Mouse (Mus musculus) layer of hippocampus, postnatal 14 days (tissue): ENCODE results near the gene E130311K13Rik. TPM values are rescaled to one million over a fixed set of nuclear protein-coding genes. Genes with fewer than 3 reads are reported as not detected.

ENCODE experiments used
- DNase-seq, 2 experiments: peaks; one replicate each; pipeline ENCODE4 v3.0.0; 2021 to 2022; ENCODE audit warnings: low spot score in 2 of 2, mixed read lengths in 1 of 2
- long read RNA-seq, 2 experiments: library from polyadenylated mRNA; stranded (forward); transcript quantifications; one replicate each; pipeline ENCODE4 v2.0.0; 2021
- total RNA-seq, 2 experiments: library from RNA; stranded (reverse); gene quantifications; 2 replicates each; pipeline ENCODE4 v1.2.3; 2021

Gene E130311K13Rik
- 10 to 100 TPM; 11.7 to 12.5 TPM for total RNA-seq
- long read RNA-seq, experiment 1, transcript E130311K13Rik-201 (5 exons, 1,640 nt): major isoform, 18 of 19 reads
- long read RNA-seq, experiment 1, partial matches to known transcripts: 1 of 19 reads
- long read RNA-seq, experiment 1, other reads (novel, unspliced or antisense): 0 of 19 reads
- long read RNA-seq, experiment 2, transcript E130311K13Rik-201 (5 exons, 1,640 nt): major isoform, 15 of 21 reads
- long read RNA-seq, experiment 2, partial matches to known transcripts: 0 of 21 reads
- long read RNA-seq, experiment 2, other reads (novel, unspliced or antisense): 6 of 21 reads

DNA sequence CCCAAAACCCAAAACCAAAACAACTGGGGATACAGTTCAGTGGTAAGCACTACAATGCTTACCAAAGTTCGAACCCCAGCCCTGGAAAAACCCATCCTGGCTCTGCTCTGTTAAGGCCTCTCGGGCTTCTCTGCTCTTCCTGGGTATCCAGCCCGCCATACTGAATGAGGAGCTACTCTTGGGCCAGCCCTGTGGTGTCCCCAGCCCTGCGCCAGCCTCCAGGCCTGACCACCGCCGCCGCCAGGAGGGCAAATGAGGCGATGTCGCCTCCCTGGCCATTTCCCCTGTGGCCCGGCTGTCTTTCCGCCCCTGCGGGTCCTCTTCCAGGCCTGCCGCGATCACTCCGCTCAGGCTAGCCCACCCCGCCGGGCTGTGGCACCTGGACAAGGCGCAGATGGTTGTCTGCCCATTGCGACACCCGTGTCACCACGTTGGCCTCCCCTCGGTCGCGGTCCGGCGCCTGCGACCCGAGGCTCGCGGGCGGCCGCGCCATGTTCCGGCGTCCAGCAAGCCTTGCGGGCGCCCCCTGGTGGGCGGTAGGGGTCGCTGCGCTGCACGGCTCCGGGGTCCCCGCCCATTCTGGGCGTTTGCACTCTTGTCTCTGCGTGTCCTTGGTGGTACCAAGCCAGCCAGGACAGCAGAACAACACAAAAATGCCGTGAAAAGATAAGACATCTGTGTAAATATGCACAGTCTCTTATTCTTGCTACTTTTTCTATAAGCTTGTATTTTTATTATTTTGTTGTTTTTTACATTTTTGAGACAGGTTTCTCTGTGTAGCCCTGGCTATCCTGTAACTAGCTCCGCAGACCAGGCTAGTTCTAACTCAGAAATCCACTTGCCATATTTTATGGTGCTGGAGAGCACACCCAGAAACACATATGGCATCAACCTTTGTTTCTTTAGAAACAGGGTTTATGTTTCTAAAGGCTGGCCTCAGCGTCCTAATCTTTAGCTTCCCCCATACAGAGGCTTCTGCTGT, at the start of gene E130311K13Rik:
Gene E130311K13Rik (minus strand): TSS at position 595 of the 982 bp plus-strand sequence.
- peak; percentile 88 to 90 for DNase-seq

DNA sequence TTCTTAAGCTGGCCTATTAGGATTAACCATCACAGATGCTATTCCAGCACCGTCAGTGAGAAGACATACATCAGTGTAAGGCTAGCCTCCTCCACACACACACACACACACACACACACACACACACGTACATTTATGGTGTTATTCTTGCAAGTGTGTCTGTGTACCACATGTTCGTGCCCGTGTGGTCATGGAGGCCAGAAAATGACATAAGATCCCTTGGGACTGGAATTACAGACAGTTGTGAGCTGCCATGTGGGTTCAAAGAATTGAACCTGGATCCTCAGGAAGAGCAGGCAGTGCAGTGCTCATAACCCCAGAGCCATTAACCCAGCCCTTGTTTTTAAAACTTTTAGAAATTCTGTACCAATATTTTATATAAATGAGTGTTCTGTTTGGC, 48.6 kb upstream of the E130311K13Rik start:
- DNase-seq: no peak

DNA sequence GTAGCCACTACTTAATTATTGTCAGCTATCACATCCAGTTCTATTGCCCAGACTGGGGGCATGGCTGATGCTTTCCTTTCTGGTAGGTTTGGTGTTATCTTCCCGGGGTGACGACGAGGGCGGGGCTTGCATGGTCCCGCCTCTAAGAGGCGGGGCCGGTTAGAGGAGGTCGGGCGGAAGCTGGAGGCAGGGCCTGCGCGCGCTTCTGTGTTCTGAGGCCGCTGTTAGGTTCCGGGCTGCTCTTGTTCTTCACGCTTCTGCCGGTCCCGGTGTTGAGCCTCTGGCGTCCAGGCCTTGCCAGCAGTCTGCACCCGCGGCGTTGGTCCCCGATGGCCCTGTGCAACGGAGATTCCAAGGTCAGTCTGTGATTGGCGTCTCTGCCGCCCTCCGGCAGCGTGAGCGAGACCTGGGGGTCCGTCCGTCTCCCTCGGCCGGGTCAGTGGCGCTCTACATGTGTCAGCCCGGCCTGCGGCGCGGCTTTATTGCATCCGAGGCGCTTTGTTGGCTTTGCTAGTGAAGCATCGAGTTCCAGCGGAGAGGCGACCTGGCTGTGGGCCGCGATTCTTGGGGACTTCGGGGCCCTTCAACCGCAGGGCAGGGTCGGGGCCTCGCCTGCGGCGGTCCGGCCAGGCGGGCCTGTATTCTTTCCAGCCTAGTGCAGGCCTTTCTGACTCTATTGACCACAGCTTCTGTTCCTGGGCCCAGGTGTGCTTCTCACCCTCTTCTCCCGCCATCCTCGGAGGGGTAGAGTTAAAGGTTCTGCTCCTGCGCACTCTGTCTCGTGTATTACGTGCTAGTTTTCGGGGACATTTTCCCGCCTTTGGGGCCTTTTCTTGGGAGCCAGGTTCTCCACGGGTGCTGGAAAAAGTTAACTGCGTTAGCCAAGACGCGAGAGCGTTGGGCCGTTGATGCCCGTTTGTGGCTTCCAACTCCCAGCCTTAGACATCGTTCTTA, 47.0 kb upstream of the E130311K13Rik start, which contains the start of gene Gmps:
Gene Gmps (plus strand): TSS at position 152 of the 954 bp plus-strand sequence.
- peak; percentile 90 to 92 for DNase-seq

DNA sequence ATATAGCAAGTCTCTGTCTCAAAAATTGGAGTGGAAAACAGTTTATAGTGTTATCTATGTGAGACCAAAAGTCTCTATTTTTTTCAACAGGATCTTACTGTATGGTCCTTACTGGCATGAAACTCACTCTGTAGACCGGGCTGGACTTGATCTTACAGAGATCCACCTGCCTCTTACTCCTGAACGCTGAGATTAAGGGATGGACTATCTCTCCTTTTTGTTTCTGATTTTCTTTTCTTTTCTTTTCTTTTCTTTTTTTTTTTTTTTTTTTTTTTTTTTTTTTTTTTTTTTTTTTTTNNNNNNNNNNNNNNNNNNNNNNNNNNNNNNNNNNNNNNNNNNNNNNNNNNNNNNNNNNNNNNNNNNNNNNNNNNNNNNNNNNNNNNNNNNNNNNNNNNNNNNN, 36.7 kb upstream of the E130311K13Rik start:
- no peak for DNase-seq

DNA sequence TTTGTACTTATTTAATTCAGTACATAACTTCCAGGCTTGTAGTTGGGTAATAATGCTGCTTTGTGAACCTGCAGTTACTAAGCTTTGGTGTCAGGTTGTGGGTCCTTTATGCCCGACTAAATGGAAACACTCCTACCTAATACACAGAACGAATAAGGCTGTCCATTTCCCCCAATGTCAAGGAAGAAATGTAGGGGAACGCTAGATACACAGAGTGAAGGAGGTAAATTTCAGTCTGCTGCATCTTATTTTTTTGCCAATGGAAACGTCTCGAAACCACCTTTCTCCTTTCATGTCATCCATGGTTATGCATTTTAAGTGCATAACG, 35.6 kb upstream of the E130311K13Rik start:
- DNase-seq: no peak

DNA sequence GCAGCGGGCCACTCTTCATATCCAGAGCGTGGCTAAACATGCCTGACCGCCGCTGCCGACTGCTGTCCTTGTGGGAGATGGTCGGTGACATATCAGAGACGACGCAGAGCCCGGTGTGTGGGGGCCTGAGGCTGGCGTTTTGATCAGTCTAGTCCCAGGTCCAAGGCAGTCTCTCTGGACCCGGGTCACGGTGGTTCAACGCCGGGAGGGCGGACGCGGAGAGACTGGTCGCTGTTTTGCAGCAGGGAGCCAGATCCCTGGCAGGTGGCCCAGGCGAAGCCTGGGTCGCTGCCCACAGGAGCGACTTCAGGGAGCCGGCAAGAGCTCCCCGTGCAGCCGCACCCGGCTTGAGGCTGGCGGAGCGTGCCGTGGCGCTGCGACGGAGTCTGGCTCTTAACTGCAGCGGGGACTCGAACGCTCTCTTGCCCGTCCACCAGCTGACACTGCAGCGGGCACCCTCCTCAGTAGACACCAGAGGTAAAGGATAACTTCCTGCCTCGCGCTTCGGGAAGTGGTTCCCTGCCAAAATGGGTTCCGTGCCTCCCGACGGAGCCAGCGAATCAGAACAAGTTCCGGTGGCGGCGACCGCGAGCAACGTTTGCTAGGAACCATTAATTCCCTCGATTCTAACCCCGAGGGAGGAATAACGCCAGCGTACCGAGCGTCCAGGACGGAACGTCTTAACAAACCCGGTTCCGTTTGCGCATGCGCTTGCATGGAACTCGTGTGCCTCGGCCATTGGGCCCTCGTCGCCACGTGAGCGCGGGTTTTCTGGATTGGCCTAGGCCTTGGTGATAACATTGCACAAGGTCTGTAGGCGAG, 35.0 kb upstream of the E130311K13Rik start, which contains the start of gene Slc33a1:
Gene Slc33a1 (minus strand): TSS at position 669 of the 822 bp plus-strand sequence.
- peak; percentile 100 for DNase-seq

DNA sequence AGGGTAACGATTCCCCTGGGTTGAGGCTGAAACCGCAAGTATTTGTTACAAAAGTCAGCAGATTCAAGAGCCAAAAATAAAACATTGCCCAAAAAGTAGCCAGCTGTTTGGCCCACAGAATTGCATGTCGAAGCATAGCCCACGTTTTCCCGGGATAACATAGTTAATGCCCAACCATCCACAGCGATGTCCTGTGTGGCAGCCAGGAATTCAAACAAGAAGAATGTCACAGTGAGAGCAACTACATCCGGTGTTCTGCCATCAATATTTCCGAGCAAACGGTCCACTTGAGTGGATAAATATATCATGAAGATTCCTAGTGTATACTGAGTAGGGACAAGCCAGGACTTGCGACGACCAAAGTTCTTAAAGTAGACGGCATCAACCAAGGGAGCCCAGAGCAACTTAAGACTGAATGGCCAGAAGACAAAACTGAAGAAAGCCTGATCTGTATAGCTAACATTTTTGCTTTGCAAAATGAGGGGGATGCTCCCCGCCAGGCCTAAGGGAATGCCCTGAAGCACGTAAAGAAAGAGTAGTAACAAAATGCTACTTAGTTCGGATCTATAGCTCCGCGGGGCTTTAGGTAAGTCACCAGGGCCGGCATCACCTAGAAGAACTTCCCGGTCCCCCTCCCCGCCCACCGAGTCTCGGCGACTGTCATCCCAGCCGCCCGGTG, 34.3 kb upstream of the E130311K13Rik start:
- DNase-seq: peak; percentile 7 to 18

DNA sequence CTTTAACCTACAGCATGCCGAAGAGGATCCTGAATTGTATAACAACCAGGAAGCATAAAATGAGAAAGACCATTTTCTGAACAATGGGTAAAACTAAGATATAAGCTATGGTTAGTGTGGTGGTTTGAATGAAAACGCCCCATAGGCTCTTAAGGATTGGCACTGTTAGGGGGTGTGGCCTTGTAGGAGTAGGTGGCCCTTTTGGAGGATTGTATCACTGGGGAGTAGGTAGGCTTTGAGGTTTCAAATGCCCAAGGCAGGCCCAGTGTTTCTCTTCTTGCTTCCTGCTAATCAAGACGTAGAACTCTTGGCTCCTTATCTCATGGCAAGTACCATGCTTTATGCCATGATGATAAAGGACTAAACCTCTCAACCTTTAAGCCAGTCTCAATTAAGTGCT, 20.6 kb upstream of the E130311K13Rik start:
- no peak for DNase-seq

DNA sequence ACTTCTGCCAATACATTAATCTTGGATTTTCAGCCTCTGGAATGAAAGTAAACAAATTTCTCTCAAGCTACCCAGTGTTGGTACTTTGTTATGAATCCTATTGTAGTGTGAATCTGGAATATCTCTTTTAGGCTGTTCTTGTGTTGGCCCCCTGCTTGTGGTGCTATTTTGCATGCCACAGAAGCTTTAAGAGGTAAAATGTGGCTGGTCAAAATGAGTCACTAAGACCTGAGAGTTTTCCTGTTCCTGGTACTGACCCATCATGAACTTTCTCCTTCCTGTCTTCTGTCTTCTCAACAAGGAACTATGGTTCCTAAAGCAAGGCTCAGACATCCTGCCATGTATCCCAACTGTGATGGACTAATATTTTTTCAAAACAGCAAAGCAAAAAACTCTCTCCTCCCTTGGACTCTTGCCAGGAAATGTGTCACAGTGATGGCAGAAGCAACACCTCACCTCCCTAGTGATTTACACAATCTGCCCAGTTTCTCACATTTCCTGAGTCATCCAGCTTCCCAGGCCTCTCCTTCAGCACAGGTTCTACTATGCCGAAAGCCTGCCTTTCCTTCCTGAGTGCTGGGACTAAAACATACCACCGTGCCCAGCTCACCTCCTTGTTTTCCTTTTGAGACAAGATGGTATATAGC, 12.1 kb upstream of the E130311K13Rik start:
- DNase-seq: peak in 1 of 2 experiments; percentile 29

DNA sequence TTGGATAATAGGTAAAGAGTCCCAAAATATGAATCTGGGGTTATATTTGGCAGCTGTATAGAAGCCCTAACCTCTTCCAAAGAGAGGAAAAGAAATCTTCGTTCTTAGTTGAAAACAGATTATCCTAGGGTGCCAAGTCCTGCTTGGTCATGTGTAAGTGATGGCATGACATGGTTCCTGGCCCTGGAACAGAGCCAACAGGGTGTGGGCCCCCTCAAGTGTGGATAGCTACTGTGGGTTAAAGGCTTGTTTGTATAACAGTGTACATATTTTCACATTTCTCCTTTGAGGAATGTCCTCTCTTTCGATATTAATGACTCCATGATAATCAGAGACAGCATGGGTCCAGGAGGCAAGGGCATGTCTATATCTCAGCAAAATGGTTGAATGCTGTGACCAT, 9.7 kb upstream of the E130311K13Rik start:
- DNase-seq: no peak

DNA sequence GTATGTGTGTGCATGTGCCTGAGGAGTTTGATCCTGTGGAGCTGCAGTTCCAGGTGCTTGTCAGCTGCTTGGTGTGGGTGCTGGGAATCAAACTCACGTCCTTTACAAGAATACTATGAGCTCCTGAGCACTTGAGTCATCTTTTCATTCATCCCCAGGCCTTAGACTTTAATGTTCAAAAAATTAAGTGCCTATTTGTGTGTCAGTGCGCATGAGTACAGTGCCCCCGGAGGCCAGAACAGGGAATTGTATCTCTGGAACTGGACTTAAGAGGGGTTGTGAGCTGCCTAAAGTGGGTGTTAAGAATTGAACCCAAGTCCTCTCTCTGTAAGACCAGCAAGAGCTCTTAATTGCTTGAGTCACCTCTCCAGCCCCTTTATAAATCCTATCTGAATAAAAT, 9.6 kb downstream of the E130311K13Rik start:
- no peak for DNase-seq

DNA sequence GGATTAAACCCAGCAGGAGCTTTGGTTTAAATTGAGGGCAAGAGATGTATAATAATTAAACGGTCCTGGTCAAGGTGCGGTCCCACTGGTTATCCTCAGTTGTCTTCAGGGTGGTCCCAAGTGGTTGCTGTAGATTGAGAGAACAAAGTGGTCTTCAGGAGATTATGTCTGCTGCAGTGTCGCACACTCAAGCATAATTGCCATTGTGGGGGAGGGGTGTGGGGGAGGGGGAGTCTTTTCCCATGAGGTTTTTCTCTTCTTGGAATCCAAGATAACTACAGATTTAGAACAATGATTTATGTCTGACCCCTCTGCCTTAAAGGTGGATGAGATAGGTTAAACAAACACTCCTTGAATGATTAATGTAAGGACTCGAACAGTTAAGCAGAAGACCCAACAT, 19.0 kb downstream of the E130311K13Rik start:
- no peak for DNase-seq

DNA sequence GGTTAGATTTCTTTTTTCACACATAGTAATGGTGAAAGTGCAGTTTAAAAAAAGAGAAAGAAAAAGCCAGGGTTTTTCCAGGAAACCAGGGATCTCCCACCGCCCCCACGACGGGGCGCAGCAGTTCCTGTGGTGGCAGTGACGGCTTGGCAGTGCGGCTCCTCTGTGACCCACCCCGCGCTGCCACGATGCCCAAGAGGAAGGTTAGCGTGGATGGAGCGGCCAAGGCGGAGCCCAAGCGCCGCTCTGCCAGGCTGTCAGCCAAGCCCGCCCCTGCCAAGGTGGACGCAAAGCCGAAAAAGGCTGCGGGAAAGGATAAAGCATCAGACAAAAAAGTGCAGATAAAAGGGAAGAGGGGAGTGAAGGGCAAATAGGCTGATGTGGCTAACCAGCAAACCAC, 24.0 kb downstream of the E130311K13Rik start:
- no peak for DNase-seq

DNA sequence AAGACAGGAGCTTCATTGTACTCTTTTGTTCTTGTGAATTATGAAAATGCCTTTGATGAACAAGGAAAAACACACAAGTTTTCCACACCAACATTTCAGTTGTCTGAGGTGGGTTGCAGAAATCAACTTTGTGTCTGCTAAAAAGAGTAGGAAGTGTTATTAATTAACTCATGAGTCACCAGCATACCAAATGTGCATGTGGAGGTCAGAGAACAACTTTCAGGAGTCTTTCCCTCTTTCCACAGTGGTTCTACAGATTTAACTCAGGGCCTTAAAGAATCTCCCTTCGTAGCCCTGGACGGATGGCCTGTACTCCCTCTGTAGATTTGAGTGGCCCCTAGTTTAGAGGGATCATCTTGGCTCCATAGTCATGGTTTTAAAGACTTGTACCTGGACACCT, 25.1 kb downstream of the E130311K13Rik start:
- DNase-seq: no peak

DNA sequence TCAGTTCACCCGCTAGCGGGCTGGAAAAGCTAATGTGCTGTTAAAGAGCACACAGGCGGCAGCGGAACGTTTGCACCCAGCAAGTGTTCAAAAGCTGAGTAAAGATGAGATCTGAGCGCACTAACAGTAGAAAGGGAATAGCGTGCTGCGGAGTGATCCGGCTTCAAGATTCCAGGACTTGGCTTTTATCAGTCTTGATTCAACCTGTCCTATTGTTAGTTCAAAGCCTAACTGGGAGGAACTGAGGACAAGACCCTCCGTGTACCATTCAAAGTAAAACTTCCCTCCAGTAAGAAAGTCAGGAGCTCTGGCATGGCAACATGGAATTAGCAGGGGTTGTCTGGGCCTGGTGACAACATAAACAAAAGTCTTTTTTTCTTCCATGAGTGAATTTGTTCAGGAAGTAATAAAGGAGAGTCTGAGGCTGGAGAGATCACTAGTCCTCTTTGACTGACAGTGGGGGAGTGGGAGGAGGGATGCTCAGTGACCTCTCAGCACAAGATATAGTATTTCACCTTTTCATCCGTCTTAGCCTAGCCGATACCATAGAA, 29.2 kb downstream of the E130311K13Rik start:
- DNase-seq: peak; percentile 12 to 29

DNA sequence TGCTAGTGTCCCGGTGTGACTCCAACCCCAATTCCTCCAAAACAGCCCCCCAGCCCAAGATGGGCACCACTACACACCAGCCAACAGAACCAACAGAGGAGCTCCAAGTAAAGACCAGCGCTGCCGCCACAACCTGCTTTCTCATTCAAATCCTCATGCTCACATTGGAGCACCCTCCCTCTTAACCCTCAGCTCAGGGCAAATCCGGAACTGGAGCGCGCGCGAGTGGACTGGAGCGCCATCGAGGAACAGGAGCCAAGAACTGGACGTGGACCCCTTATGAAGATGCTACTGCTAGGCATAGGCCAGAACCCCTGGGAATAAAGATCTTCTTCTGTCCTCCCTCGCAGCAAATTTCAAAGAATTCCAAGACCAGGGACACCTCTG, 30.0 kb downstream of the E130311K13Rik start, which contains the start of gene Plch1:
Gene Plch1 (minus strand): TSS at position 164 of the 387 bp plus-strand sequence.
- peak; percentile 38 to 43 for DNase-seq

DNA sequence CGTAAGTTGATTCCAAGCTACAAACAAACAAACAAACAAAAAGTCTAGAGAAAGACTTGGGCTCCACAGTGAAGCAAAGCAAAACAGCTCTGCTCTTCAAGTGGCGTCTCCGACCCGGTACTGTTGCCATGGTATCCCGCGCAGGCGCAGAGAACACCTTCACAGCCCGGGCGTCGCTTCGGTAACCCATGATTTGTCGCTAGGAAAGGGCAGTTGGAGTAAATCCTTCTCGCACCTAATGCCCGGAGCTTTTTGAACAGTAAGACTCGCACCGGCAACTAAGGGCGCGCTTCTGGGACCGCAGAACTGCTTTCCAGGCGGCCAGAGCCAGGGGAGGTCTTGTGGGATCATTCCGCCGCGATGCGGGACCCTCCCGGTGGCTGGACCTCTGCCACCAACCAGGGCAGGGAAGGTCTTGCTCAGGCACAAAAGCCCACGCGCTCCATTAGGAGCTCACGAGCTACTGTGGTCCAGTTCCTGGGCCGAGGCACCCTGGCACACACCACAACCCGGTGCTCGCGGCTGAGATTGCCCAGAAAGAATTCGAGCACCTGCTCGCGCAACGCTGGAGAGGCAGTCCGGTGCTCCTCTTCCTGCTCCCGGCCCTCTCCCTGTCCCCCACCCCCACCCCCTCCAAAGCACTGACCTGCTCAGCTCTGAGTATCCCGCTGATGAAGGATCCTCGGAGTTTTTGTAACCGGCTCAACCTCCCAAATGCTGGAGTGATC, 30.5 kb downstream of the E130311K13Rik start:
- peak; percentile 79 to 89 for DNase-seq

DNA sequence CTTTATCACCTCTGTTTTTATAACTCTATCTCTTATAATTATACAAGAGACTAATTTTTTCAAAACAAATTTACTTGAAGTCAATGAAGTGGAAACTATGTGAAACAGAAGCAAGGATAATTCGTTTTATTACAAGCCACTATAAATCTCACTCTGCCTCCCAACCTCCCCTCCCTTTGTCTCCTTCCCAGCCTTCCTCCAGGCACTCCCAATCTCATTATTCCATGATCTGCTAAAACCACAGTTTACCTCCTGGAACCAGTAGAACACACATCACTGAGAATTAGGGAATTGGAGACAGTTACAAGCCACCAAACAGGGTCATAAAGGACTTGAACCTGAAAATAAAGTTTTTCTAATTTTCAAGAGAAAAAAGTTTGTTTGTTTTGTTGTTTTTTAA, 32.1 kb downstream of the E130311K13Rik start:
- DNase-seq: no peak
